Mouse (Mus musculus) kidney, postnatal 0 days (tissue): ENCODE results near the gene Cdv3. TPM values are rescaled to one million over a fixed set of nuclear protein-coding genes. Genes with fewer than 3 reads are reported as not detected.
A peak's percentile ranks its signal among the peaks of the same experiment; 100 is the strongest.

Source experiments
- ATAC-seq: fragments of 200-750 bp; cut with Nextera tagmentation; replicated peaks from 2 replicates; pipeline ENCODE4 v1.8.0; 2017; ENCODE audit warnings: low read depth, moderate number of reproducible peaks, moderate TSS enrichment, moderate library complexity; ENCODE audit not compliant: low FRiP score
- DNase-seq: peaks from one replicate; pipeline ENCODE4 v3.0.0-alpha.2; 2016; ENCODE audit warnings: low spot score
- H3K27ac ChIP-seq: fragments of 300-500 bp; sonication (generic); 2 replicates; pipeline ENCODE4 v1.5.1; 2014; ENCODE audit warnings: mild to moderate bottlenecking
- H3K27me3 ChIP-seq: fragments of 300-500 bp; sonication (generic); 2 replicates; pipeline ENCODE4 v1.6.1; 2014; ENCODE audit warnings: low read length, mixed read lengths; ENCODE audit not compliant: insufficient read depth
- H3K36me3 ChIP-seq: fragments of 300-500 bp; sonication (generic); 2 replicates; pipeline ENCODE4 v1.6.1; 2014; ENCODE audit warnings: low read length, mixed read lengths; ENCODE audit not compliant: insufficient read depth
- H3K4me1 ChIP-seq: fragments of 300-500 bp; sonication (generic); replicated peaks from 2 replicates; pipeline ENCODE4 v1.6.1; 2014; ENCODE audit warnings: antibody characterized with exemption, low read length, mixed read lengths; ENCODE audit not compliant: insufficient read depth
- H3K4me2 ChIP-seq: fragments of 300-500 bp; sonication (generic); 2 replicates; pipeline ENCODE4 v1.6.1; 2014; ENCODE audit warnings: mild to moderate bottlenecking, low read length, moderate library complexity, mixed read lengths
- H3K4me3 ChIP-seq: fragments of 300-500 bp; sonication (generic); replicated peaks from 2 replicates; pipeline ENCODE4 v1.5.1; 2014; ENCODE audit warnings: low read depth, low read length
- H3K9ac ChIP-seq: fragments of 300-500 bp; sonication (generic); 2 replicates; pipeline ENCODE4 v1.6.1; 2014; ENCODE audit warnings: low read depth, low read length
- H3K9me3 ChIP-seq: fragments of 300-500 bp; sonication (generic); replicated peaks from 2 replicates; pipeline ENCODE4 v1.6.1; 2016; ENCODE audit warnings: low read length, inconsistent platforms, mixed read lengths
- CTCF ChIP-seq: IDR thresholded peaks from 2 replicates; pipeline ENCODE4 v1.5.1; 2016; ENCODE audit warnings: antibody characterized with exemption, low read depth, mild to moderate bottlenecking, moderate library complexity
- WGBS: fragments of 180-500 bp; shearing (Covaris S2); extraction: QIAGEN DNeasy Blood & Tissue Kit; methylation state at CpG from one replicate; pipeline ENCODE4 v1.1.7; 2014; 5-methylcytosine and 5-hydroxymethylcytosine counted together
- polyA plus RNA-seq: library from polyadenylated mRNA; unstranded; fragments of >200 nt; fragmentation: Nextera tagmentation; extraction: Ambion mirVana; gene quantifications from 2 replicates; pipeline ENCODE4 v1.2.1, GENCODE M21; 2015

The Cdv3 gene
- polyA plus RNA-seq, 1 experiment from 2014 or later: 67.5 TPM

DNA sequence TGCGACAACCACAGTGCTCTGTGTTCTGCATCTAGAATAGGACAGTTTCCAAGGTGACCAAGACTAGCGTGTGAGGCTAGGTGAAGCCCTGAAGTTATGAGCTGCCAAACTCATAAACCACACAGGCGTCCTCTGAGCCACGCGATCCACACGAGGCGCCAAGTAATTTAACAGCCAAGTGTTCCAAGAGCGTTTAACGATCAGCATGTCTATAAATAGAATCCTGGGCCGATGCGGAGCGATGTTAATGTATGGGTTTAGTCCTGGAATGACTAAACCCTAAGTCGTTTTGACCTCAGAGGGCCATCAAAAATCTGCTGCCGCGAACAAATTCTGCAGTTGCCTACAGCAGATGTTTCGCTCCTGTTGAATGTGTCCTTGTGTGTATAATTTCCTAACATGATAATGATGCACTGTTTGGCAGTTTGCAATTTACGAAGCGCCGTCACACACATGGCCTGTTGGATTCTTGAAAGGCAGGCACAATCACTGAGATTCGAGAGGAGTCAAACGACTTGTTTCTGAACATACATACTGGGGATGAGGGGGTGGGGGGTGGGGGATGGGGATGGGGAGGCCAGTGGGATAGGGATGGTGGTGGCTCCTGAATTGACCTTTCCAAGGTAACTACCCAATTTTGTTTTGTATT is 33.0 kb upstream of the Cdv3 start:
- DNase-seq: peak; percentile 67
- WGBS: 41% methylated on average over 21 of the region's 21 CpGs
- H3K36me3 ChIP-seq: no peaks in the 10 kb centered on the region
- no peak overlapping the region for H3K4me2 ChIP-seq
- no peak for TF ChIP-seq CTCF
- H3K4me1 ChIP-seq: no peaks in the 10 kb centered on the region
- no peak for ATAC-seq
- no peaks in the 10 kb centered on the region for H3K27me3 ChIP-seq
- no peaks in the 10 kb centered on the region for H3K9me3 ChIP-seq
- H3K9ac ChIP-seq: no peak overlapping the region
- H3K4me3 ChIP-seq: no peak overlapping the region
- no peak overlapping the region for H3K27ac ChIP-seq

DNA sequence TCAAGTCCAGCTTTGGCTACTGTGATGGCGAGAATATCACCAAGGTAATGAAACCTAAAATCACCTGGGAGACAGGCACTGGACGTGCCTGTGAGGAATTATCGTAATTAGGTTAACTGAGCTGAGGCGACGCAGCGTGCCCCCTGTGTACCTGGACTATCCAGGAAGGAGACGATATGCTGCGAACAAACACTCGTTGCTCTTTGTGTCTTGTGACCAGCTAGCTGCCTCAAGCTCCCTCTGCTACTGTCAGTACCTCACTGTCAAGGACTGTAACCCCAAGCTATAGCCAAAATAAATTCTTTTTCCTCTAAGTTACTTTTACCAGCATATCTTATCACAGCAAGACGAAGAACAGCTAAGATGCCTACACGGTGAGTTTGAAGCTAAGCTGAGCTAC is 27.6 kb upstream of the Cdv3 start:
- no peaks in the 10 kb centered on the region for H3K36me3 ChIP-seq
- DNase-seq (no peak), ATAC-seq (no peak)
- no peaks in the 10 kb centered on the region for H3K4me1 ChIP-seq
- H3K4me3 ChIP-seq: no peak overlapping the region
- no peak for TF ChIP-seq CTCF
- WGBS: 85% methylated on average over 11 of the region's 11 CpGs
- no peaks in the 10 kb centered on the region for H3K9me3 ChIP-seq
- H3K27ac ChIP-seq: no peak overlapping the region
- H3K27me3 ChIP-seq: no peaks in the 10 kb centered on the region
- H3K4me2 ChIP-seq: no peak overlapping the region
- no peak overlapping the region for H3K9ac ChIP-seq

DNA sequence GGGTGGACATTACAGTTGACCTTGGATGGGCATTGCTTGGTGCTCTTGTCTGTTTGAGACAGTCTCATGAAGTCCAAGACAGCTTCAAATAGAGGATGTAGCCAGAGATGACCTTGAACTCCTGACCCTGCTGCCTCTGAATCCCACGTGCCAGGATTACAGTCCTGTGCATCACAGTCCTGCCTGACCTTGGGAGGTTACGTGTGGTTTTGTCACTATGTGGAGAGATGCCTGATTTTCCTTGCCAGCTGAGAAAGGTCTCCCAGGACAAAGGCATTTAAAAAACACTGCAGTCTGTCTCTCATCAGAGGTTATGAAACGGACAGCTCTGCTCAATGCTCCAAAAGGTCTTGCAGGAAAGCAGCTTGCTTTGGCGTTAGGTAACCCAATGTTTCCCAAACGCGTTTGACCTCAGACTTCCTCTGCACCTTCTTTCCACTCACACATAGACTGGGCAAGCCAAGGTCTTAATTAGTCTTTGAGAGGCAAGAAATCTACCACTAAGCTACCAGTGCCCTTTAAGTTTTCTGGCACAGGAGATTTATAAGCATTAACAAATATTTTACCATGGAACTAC is 26.2 kb upstream of the Cdv3 start:
- no peak overlapping the region for H3K27ac ChIP-seq
- H3K9me3 ChIP-seq: no peaks in the 10 kb centered on the region
- H3K27me3 ChIP-seq: no peaks in the 10 kb centered on the region
- DNase-seq (no peak), ATAC-seq (no peak)
- H3K4me2 ChIP-seq: no peak overlapping the region
- H3K36me3 ChIP-seq: no peaks in the 10 kb centered on the region
- no peak overlapping the region for H3K4me3 ChIP-seq
- H3K9ac ChIP-seq: no peak overlapping the region
- 69% methylated on average over 6 of the region's 6 CpGs for WGBS
- no peak for TF ChIP-seq CTCF
- 0 out of 2 replicates have a peak, but pooled peaks cover 7% of the 10 kb centered on the region for H3K4me1 ChIP-seq

DNA sequence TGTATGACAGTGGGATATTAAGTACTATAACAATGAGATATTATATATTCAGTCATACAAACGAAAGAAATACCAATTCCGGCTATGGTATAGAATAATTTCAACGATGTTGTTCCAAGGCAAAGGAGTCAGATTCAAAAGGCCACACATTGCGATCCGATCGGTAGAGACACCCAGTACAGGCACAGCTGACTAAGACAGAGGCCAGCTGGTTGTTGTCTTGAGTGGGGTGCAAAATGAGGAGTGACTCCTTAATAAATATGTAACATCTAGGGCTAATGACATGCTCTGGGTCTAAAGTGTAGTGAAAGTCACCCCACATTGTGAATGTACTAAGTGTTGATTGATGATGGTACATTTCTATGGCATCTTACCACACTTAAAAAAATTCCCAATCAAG is 23.6 kb upstream of the Cdv3 start:
- Histone ChIP-seq H3K4me3 (no peak overlapping the region), H3K27ac (no peak overlapping the region), H3K4me1 (0 out of 2 replicates have a peak, but pooled peaks cover 7% of the 10 kb centered on the region), H3K36me3 (no peaks in the 10 kb centered on the region), H3K9ac (no peak overlapping the region), H3K27me3 (no peaks in the 10 kb centered on the region), H3K9me3 (no peaks in the 10 kb centered on the region), H3K4me2 (no peak overlapping the region)
- WGBS: 84% methylated on average over 6 of the region's 6 CpGs
- DNase-seq (no peak), ATAC-seq (no peak)
- no peak for TF ChIP-seq CTCF

DNA sequence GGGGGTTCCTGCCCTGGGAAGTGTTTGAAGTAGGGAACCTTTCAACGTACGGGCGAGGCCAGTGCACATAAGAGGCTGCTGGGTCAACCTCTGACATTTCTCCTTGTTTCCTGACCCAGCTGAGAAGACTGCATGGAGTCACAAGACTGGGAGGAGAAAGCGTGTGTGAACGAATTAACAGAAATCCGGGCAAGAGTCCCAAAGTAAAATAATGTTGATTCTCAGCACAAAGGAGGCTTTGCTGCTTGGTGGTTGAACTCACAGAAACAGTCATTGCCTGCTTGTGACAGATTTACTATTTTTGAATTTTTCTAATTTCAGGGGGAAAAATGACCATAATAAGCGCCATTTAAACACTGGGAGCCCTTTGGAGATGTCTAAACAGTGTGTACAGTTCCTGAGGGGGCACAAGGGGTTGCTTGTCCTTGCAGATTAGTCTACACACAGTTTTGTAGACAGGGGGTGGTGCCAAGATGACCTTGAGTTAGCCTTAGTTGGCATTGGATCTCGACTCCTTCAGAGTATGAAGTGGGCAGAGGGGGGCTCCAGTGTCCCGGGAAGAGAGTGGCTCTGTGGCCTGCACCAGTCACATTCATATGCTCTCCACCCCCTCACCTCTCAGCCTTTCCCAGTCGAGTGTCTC is 21.5 kb upstream of the Cdv3 start:
- 57% methylated on average over 10 of the region's 10 CpGs for WGBS
- 0 out of 2 replicates have a peak, but pooled peaks cover 7% of the 10 kb centered on the region for H3K4me1 ChIP-seq
- no peak overlapping the region for H3K9ac ChIP-seq
- TF ChIP-seq CTCF: no peak
- H3K27me3 ChIP-seq: no peaks in the 10 kb centered on the region
- H3K4me3 ChIP-seq: no peak overlapping the region
- no peaks in the 10 kb centered on the region for H3K36me3 ChIP-seq
- DNase-seq (no peak), ATAC-seq (no peak)
- no peak overlapping the region for H3K4me2 ChIP-seq
- no peak overlapping the region for H3K27ac ChIP-seq
- no peaks in the 10 kb centered on the region for H3K9me3 ChIP-seq

DNA sequence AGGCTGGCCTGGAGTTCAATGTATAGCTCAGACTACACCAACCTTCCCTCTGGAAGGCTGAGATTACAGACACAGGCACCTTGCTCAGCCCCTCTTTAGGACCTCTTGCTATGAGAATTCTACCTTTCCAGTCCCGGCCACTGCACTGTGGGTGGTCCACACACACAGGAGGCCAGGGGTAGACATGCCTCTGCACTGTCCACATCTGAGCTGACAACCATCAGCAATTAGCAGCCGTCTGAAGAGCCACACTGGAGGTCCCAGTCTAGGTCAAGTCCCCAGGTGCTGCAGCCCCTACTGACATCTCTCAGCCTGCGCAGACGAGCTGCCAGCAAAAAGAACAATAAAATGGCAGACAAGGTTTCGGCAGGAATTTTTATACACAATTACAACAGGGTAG is 20.9 kb upstream of the Cdv3 start:
- no peaks in the 10 kb centered on the region for H3K27me3 ChIP-seq
- no peak overlapping the region for H3K27ac ChIP-seq
- H3K4me3 ChIP-seq: no peak overlapping the region
- ATAC-seq: no peak
- H3K9me3 ChIP-seq: no peaks in the 10 kb centered on the region
- H3K4me1 ChIP-seq: 0 out of 2 replicates have a peak, but pooled peaks cover 7% of the 10 kb centered on the region
- TF ChIP-seq CTCF: no peak
- WGBS: 36% methylated on average over 5 of the region's 5 CpGs
- no peak overlapping the region for H3K9ac ChIP-seq
- H3K36me3 ChIP-seq: no peaks in the 10 kb centered on the region
- DNase-seq: no peak
- H3K4me2 ChIP-seq: no peak overlapping the region
